Mouse (Mus musculus) heart, adult 18-20 months (tissue): ENCODE measurements at regions not wholly inside any gene's neighbourhood (a gene's known extent, or its start where the extent isn't known, plus 50 kb on each side); places are given as distances from the start of the nearest gene placed in this dataset.
A peak's percentile ranks its signal among the peaks of the same experiment; 100 is the strongest.

Experiments
- DNase-seq, 2 experiments: peaks; one replicate each; pipeline ENCODE4 v3.0.0; 2021 to 2022; ENCODE audit warnings: mixed read lengths in 1 of 2

DNA sequence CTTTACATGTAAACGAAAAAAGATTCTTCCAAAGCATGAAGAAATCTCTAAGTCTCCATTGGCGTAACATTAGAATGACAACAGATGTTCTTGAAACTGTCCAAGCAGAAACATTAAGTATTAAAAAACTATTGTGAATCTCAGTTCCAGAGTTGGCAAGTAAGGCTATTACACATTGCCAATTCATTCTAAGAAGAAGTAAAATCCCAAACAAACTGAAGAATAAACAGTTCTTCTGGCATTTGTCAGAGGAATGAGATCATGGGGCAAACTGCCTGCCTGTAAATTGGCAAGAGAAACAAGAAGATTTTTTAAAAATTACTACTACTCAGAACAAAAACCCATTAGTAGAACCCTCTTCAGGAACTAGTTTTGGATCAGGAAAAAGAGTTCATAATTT, 680.1 kb downstream of the Nova1 start:
- peak; percentile 64 to 70 for DNase-seq

DNA sequence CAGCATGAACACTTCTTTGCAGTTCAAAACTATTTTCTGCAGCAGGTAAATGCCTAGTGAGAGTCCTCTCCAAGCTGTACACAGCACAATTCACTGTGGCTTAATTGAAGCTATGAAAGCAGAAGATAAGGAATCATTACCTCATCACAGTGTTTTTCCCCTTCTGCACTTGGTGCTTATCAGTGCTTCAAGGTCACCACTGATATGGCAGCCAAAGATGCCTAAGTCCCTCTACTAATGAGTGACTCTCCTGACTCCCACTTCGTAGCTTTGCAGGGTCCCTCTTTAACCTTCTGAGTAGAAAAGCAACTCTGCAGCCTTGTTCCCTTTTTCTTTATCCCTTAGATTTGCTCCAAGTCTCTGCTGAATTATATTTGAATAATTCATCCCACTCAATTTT, 692.9 kb downstream of the Nova1 start:
- DNase-seq: no peak

DNA sequence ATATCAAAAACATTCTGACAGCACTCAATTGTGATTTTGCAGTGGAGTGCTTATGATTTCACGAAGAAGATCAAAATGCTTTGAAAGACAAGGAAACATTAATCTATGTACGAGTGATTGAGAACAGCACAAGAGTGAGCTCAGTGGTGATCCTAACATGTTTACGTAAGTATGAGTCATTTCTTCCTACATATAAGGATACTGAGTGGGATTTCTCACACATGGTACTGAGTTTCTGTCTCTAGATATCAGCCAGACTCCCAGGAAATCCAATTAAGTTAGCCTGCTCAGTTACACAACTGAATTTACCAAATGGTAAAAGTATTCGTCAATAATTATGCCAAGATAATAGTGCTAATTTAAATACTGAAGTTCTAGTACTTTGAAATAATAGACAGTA, 707.4 kb downstream of the Nova1 start:
- DNase-seq: no peak

DNA sequence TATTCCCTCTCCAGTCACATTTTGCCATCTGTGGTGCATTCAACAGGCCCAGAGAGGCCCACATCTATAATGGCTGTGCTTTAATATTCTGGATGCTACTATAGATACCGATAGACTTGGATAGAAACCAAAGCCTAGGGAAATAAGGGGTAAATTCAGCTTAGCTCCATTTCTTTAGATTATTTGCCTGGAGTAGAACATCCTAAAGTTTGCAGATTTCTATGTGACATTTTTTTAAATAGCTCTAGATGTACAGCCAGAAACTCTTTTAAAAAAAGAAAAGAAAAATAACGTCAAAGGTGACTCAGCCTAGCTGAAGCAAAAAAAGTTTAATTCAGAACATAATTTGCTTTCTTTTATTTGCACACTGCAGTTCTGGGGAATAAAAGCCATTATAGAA, 735.4 kb downstream of the Nova1 start:
- DNase-seq: no peak

DNA sequence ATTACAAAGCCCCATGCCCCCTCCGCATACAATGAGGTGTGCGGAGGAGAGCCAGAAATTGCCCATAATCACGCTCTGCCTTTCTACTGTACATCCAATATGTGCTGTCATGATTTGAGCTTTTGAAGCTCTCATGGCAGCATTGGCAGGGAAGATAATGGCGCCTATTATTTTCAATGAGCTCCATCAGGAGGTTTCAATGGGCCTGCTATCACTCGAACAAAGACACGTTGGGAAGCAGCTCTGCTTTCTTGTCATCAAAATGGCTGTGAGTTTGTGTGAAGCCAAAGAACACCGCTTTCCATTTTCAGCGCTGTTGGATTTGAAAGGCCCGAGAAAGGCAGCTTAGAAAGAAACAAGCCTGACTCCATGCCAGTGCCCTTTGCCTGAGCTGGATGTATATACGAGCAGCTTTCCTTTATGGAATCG, 742.9 kb downstream of the Nova1 start:
- DNase-seq: no peak

DNA sequence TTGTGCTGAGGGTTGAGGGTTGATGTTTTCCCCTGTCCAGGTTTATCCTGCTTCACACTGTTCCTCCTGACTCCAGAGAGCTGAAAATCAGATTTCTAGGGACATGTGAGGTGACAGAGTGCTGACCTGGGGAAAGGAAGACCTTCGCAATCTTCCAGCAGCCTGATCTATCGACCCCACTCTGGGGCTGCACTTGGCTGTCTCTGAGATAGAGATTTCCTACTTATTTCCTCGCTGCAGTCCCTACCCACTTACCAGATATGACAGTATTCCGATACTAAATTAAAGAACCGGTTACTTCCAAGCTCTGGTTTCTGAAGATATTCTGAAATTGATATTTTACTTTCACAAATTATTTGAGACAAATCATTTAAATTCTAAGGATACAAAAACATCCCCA, 743.4 kb downstream of the Nova1 start:
- DNase-seq: no peak

DNA sequence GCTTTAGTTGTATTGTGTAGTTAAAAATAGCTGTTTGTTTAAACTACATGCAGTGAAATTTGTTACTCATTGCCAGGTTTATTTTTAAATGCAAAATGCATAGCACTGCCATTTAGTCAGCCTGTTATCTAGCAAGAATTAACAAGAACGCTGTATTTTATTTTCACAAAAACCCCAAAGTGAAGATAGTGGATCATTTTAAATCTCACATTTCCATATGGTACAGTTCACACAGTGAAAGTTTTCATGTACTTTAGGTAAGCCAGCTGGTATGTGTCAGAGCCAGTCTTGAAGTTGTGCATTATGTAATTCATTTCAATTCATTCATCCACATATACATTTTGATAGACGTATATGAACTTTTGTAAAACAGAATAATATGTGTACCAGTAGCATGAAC, 751.8 kb downstream of the Nova1 start:
- no peak for DNase-seq

DNA sequence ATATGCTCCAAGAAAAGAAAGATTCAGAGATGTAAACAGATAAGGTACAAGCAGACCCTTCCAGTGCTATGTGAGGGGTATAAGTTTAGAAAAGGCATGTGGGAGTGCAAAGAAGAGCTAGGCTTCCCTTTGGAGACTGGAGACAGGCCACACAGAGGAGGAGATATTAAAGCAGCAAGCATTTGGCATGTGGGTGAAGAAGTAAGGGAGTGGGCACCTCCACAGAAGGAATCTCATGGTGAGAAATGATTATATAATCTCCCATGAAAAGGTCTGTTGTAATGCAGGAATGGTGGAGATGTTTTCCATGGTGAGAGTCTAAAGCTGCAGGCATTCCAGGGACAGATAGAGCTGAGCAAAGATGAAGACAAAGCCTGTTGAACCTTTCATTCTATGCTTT, 778.1 kb downstream of the Nova1 start:
- DNase-seq: no peak

DNA sequence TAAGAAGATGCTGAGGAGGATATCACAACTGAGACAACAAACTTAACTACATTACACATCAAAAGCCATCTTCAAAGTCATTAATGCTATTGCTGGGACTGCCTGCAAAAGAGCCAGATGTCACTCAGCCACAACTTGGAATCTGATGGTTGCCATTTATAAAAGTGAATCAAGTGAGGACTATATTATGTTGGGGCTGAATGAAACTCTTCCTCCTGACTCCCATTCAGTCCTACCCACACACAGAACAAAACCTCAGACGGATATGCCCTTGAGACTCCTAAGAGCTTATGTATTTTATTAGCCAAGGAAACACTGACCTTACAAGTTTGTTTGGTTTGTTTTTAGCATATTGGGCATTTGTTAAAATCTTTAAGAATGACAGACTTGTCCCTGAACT, 778.5 kb downstream of the Nova1 start:
- no peak for DNase-seq

DNA sequence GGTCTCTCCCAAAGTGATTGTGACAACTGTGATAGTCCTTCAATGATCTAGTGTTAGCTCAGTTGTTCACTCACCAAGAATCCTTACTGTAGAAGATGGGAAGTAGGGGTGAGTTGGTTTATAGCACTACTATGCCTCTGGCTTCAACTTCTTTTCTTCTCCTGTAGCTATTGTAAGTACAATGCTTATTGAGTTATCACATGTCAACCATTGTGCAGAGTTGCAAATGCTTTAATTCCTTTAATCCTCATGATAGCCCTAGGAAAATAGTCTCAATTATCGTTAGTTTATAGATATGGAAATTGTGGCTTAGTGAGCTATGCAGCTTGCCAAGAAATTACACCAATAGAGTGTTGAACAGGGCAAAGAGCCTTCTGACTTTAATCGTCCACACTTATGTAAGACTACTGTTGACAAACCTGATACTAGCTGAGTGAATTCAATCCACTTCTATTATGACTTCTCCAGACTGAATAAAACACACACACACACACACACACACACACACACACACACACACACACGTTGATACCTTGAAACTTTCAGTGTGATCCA, 782.1 kb downstream of the Nova1 start:
- no peak for DNase-seq

DNA sequence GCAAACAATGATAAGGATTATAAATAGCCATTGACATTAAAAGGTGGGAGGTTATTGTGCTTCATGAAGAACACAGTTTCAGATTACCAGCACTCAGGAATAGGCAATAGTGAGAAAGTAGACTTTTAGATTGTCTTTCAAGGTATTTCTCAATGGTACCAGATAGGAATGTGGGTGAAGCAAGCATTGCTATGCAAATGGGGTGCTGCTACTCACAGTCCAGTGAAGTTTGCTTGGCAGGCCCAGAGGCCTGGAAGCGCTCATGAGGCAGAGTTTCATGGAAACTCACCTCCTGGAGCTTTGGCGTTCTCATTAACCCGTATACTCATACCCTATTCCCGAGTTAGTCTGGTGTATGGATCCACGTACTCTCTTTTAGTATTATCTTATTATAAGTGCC, 793.5 kb downstream of the Nova1 start:
- no peak for DNase-seq

DNA sequence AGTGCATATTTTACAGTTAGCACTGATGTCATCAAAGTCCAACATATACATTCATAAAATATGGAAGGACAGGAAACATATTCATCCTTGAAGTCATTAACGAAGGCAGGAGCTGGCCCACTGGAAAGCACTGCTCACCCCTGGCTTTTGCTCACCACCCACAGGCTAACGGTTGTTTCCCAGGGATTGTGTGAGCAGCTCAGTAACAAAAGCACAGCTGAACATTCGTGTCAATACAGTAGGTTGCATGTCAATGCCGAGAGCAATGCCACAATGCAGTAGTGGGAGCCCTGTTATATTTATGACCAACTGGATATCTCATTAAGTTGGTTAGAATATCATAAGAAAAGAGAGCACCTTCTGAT, 797.2 kb downstream of the Nova1 start:
- no peak for DNase-seq

DNA sequence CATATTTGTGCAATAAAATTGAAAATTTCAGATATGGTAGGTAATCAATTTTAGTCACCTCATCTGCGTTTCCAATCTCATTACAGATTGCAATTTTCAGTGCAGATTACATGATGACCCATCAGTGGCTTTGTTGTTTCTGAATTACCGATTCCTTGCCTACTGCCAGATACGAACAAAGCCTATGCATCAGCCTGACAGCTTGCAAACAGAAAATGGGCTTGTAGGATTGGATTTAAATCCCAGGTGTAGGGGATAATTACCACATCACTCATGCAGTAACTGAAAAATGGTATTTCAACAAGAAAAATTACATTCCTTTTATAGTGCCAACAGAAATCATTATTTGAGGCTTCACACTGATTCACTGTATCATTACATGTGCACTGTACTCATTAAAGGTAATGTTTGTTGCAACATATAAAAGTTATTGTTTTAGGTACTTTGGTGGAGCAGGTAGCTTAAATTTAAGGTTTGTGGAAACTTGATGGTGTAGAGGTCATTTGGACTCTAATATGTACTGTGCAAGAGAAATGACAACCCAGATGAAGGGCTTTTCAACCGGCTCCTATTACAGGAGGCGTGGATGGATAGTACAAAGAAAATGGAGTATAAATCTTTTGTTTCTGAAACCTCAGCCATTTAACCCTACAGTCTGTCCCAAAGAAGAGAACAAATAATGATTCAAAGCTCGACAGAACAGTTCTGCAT, 797.7 kb downstream of the Nova1 start:
- DNase-seq: no peak

DNA sequence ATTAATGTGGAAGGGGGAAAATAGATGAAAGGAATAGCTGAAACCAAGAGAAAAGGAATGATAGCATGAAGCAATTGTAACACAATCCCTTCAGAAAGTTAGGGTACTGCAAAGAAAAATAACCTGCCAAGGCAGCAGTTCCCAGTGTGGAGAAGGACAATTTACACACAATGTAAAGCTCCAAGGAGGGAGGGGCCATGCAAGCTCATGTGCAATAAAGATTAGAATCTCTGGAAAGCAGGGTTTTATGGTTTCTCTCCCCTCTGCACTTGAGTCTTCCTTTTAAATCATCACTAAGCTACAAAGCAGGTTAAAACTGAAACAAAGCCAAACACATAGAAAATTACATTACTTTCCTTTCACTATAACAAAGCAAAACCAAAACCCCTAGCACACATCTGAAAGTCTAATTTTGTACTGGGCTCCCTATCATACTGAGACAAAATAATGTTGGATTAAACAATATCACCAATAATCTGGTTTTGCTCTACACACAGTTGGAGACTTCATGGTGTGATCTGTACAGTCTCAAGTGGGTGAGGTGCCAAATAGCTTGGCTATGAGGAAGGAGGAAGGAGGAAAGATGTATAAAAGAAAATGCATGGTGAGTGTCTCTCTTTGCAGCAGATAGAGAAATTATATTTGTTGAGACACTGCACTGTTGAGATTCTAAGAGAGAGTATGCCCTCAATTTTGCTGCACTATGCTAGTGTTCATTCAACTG, 840.9 kb downstream of the Nova1 start:
- DNase-seq: no peak

DNA sequence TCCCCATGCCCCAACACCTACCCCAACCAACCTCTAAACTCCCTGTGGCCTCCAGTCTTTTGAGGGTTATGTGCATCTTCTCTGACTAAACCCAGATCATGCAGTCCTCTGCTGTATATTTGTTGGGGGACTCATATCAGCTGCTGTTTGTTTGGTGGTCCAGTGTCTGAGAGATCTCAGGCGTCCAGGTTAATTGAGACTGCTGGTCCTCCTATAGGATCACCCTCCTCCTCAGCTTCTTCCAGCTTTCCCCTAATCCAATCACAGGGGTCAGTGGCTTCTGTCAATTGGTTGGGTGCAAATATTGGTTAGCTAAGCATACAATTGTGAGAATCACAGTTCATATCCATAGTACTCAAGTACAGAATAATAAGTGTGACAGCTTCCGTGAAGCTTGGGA, 842.9 kb downstream of the Nova1 start:
- DNase-seq: no peak

DNA sequence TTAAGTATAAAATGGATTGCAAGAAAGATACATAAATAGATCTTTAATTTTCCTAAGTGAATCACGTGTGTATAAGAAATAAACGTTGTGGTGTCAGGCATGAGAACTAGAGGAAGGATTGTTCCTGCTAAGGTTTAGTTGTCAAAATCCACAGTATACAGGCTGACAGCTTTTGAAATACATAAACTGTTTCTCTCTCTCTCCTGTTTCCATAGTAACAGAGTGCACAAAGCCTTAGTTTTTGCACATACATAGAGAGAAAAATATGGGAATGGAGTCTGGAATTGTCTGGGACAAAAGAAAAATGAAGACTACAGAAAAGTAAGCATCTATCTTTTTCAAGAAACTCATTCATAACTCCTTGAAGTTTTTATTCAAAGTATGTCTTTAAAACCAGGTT, 848.3 kb downstream of the Nova1 start:
- DNase-seq: no peak

DNA sequence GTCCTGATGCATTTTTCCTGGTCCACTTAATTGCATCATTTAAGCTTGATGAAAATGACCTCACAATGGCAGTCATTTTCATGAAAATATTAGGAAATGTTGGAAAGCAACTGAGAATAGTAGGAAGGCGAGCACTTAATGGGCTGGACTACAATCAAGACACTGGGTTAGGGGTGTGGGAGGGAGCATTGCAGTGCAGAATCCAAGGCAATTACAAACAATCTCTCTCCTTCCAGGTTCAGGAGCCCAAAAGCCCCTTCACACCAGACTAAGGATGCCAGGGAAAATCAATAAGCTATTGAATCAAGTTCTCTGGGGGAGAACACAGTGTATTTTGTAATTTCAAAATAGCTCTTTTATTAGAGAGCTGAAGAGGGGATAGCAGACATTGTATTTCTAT, 848.8 kb downstream of the Nova1 start:
- DNase-seq: no peak

DNA sequence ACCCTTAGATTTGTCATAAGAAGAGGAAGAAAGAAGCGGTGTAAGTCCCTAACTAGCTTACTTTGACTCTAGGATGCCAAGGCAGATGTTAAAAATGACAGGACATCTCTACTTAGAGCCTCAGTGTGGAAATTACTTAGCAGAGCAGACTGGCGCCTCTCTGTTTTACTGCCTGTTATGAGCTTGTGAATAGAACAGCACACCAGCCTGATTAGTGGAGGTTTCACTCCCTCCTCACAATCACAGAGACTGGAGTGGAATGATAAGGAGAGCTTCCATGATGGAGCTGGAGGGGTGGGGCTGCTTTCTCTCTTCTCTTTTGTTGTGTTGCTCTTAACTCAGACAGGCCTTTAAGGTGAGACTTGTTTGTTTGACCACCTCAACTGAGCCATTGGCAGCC, 871.8 kb downstream of the Nova1 start:
- DNase-seq: no peak

DNA sequence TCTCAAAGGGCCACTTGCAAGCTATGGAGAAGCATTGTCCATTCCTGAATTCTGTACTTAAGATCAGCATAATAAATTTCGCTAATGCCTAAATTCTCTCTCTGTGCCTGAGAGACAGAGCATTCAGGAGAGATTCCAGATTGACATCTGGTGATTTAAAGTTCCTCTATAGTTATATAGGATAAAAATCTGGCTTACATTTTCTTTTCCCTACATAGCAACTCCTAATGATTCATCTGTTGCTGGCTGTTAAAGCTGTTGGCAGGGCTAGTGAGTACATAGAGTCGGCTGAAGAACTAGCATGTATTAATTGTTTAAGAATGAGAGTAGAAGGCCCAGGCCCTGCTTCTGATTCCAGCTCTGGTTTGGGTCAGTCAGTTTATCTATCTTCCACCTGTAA, 870.0 kb upstream of the Stxbp6 start:
- DNase-seq: no peak

DNA sequence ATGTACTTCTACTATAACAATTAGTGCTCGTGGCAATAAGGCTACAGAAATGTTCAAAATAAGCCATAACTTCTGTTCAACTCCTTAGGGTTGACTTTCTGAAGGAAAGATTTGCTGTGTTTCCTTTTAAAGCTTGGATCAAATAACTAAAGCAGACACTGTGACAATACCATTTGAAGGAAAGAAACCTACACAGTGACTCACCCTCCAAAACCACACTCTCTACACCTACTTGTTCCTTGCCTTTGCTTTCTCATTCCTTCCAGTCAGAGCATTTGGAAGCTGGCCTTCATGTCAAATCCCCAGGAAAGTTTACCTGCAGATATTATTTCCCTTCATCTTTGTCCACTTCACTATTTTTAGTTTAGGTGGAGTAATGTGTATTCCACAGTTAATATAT, 867.9 kb upstream of the Stxbp6 start:
- DNase-seq: no peak

DNA sequence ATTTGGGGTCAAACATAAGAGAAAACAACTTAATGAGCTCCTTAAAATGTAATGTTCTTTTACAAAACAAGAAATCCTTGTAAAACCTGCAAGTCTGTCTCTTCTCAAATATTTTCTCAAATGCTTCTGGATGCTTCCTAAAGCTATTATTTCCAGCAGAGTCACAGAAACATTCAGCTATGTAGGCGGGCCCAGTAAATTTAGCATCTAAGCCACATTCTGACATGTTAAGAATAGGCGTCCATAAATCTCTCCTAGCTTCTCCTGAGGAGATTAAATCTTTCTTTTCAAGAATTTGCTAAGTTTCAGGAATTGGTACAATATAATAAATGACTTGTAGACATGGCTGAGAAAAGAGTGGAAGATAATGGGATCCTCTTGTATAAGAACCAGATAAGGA, 858.9 kb upstream of the Stxbp6 start:
- no peak for DNase-seq

DNA sequence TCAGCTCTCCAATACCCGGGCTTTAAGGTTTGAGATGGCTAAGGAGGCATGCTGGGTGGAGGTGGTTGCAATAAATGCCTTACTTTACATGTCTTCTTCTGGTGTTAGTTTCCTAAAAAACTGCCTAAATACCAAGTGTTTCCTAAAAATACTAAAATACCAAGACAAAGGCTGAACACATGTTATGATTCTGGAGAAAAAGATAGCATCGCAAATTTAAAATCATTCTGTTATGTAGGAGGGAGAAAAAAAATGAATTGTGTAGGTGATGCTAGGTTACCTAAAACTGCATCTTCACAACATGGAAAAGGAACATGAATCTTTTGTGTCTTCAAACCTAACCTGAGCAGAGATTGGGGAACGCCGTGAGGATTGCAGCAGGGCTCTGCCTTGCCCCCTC, 857.7 kb upstream of the Stxbp6 start:
- DNase-seq: no peak

DNA sequence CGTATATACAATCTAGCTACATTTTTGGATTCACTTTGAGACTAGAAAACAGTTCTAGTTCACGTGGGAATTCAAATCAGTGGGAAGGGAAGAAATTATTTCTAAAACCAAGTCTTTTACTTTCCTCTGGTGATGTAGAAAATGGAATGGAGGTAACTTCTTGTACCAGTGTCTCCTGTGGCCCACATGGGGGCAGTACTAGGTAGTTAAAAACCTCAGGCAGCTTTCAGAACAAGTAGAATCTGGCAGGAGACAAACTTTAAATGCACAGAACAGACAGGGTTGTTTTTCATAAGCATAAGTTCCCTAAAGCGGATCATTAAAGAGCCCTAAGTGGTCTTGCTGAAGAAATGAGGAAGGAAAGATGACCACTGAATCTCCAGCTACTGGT, 855.2 kb upstream of the Stxbp6 start:
- DNase-seq: no peak
